Mouse (Mus musculus) left cerebral cortex, adult 2 months (tissue): Measurements from ENCODE around the gene Rbfox3. TPM values are rescaled to one million over a fixed set of nuclear protein-coding genes. Genes with fewer than 3 reads are reported as not detected.

ENCODE experiments used
- DNase-seq, 2 experiments: peaks; one replicate each; pipeline ENCODE4 v3.0.0; 2021 to 2022; ENCODE audit warnings: low spot score in 2 of 2, mixed read lengths in 1 of 2; ENCODE audit errors: extremely low spot score in 1 of 2
- H3K27ac ChIP-seq: fragments of 200-600 bp; 2 replicates; pipeline ENCODE4 v1.8.1; 2022
- H3K4me3 ChIP-seq: fragments of 200-600 bp; 2 replicates; pipeline ENCODE4 v1.8.1; 2022
- CTCF ChIP-seq: fragments of 200-600 bp; IDR thresholded peaks from 2 replicates; pipeline ENCODE4 v1.8.1; 2022; ENCODE audit warnings: antibody characterized with exemption, mild to moderate bottlenecking, moderate library complexity
- intact Hi-C: fragments of 180-260 bp; cut with DNase I; formaldehyde crosslinking; loops from one replicate; pipeline ENCODE4 v1.15.1; 2025
- total RNA-seq, 2 experiments: library from RNA; stranded (reverse); gene quantifications; 2 replicates each; pipeline ENCODE4 v1.2.3; 2021

Rbfox3 gene
- total RNA-seq, 2 experiments from 2014 or later, result 345 to 353 TPM

DNA sequence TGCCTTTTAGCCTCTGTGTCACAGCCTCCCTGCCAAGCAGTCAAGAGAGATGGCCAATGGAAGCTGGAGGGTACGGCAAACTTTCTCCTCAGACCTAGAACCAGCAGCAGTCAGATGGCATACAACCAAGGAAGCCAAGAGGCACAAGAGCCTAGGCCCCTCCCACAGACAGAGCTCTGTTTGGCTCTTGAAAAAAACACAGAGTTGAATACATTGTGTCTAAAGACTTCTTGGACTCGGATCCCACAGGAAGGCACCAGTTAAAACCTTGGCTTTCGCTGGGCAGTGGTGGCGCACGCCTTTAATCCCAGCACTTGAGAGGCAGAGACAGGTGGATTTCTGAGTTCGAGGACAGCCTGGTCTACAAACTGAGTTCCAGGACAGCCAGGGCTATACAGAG, 7.1 kb downstream of the Rbfox3 start:
- TF ChIP-seq CTCF, result no peak
- intact Hi-C loops, result no loop called here
- H3K27ac ChIP-seq, result no peak overlapping the region
- H3K4me3 ChIP-seq, result no peak overlapping the region
- DNase-seq, result no peak

DNA sequence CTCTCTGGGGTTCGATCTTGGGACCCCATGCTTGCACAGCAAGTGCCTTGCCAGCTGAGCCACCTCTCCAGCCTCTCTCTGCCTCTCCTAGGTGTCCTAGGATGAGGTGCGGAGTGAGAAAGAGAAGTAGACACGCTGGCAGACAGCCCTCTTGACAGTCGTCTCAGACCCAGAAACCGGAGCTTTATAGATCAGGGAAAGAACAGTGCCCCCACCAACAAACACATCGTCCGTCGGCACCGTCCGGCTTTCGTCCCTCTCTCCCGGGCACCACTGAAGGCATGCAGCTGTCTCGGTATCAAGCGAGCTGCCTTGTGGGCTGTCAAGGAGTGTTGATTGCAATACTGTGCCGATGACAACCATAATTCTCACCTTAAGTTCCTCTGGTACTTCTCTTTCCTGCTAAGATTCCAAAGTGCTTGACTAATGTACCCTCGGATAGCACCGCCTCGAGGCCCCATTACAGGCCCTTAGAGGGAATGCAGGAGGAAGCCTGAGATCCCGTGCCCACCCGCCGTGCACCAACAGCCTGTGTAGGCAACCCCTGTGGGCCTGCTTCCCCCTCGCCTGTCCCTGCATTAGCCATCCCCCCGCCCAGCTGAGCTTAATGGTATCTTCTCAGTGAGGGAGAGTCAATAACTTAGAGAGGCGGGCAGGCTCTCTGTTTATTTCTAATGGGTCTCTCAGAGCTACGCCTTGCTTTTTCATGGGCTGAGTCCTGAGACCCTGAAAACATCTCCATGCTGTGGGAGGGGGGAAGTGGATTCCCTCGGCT, 11.4 kb downstream of the Rbfox3 start:
- Histone ChIP-seq H3K4me3 (no peak overlapping the region), H3K27ac (peak overlapping the region; percentile 83)
- intact Hi-C loops, result loop anchor here (5.0 kb wide), 2 partner anchors 38 to 143 kb away; no protein-coding TSS in a partner anchor
- no peak for TF ChIP-seq CTCF
- no peak for DNase-seq

DNA sequence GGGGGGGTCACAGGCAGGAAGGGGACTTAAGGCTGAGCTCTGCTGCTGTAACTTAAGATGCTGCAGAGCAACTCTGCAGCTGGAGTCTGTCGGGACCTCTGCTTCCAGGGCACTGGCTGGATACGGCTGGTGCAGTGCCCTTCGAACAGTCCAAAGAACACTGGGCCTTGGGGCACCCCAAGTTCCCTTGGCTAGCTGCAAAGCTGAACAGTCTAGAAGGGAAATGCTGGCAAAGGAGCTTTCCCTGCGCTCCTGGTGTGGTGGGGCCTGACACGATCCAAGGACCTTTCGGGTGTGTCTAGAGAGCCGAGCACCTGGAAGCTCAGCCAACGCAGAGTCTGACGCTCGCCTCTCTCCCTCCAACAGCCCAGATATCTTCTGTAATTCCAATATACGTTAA, 12.8 kb downstream of the Rbfox3 start:
- intact Hi-C loops, result loop anchor here (5.0 kb wide), 2 partner anchors 36 to 141 kb away; no protein-coding TSS in a partner anchor
- H3K27ac ChIP-seq, result peak overlapping the region; percentile 83

DNA sequence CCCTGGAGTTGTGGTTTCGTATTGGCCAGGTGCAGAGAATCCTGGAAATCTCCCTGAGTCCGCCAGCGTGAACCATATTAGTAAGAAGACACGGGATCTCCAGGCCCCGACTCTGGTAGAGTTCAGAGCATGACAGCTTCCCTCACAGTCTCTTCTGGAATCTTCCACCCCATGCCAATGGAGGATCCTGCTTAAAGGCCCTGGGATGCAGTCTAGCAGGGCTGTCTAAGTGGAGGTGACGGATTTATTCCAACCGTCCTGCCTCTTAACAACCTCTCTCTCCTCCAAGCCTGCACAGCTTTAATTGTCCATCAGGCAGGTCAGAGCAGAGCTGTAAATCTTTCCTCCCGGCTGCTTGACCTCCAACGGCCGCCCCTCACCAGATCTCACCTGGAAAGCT, 13.2 kb downstream of the Rbfox3 start:
- Histone ChIP-seq H3K27ac (peak overlapping the region; percentile 83), H3K4me3 (no peak overlapping the region)
- no peak for TF ChIP-seq CTCF
- no peak for DNase-seq
- intact Hi-C loops, result loop anchor here (5.0 kb wide), 2 partner anchors 36 to 141 kb away; no protein-coding TSS in a partner anchor

More for the DNA sequence above, 12.8 kb downstream of the Rbfox3 start:
- no peak overlapping the region for H3K4me3 ChIP-seq
- DNase-seq, result no peak
- no peak for TF ChIP-seq CTCF

DNA sequence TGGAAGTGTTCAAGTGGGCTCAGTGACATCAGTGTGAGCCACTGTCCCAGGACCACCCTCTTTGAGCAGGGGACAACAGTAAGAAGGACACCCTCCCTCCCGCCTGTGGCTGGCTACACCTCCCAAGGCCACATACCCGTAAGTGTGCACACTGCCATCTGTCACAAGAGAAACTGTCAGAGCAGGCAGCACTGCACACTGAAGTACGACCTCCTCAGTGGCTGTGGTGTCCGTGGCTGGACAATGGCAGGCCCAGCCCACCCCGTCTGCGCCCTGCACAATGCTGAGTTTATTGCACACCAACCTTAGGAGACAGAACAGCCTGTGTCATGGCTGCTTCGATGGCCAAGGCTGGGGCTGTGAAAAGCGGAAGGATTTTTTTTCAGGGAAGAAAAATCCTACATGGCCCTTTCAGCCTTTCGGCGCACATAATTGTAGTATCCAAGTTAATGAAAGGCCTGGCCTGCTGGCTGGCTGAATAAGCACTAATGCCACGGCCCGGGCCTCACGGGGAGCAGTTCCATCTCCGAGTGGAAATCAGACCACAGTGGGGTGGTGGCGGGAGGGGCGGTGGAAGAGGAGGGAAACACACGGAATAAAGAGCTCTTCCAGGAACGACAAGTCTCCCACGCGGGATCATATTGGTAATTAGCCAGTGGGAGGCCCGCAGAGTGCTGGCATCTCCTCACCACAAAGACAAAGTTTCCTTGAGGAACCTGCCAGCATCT, 14.1 kb downstream of the Rbfox3 start:
- TF ChIP-seq CTCF, result no peak
- no peak overlapping the region for H3K4me3 ChIP-seq
- peak in 1 of 2 experiments; percentile 70 for DNase-seq
- H3K27ac ChIP-seq, result peak overlapping the region; percentile 83
- intact Hi-C loops, result loop anchor here (2.0 to 5.0 kb wide), 3 partner anchors 35 to 140 kb away; no protein-coding TSS in a partner anchor

DNA sequence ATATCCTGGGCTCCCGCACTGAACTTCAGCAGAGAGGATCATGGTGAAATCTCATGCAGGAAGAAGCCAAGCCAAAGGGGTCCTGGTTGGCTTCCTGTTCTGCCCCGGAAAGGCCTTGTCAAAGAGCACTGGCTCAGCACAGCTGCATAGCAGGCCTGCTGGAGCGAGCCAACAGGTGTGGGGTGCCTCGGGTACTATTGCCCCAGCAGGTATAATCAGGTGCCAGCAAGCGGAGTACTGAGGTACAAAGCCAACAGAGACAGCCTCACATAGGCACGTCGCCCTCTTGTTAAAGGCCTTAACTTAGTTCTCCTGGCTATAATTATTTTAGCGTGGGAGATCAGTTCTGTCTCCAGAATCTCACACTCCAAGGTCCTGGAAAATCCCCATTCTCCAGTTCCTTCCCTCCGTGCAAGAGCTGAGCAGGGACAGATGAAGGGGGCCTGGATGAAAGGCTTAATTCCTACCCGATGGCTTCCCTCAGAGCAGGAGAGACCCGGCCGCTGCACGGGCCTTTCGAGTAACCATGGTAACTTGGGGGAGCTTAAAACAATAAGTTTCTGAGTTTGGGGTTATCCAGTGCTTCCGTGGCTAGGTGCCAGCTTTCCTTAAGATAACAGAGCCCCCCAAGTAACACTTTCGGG, 15.2 kb downstream of the Rbfox3 start:
- Histone ChIP-seq H3K4me3 (no peak overlapping the region), H3K27ac (peak overlapping the region; percentile 83)
- DNase-seq, result no peak
- TF ChIP-seq CTCF, result no peak
- intact Hi-C loops, result loop anchor here (2.0 to 5.0 kb wide), 3 partner anchors 34 to 139 kb away; no protein-coding TSS in a partner anchor

DNA sequence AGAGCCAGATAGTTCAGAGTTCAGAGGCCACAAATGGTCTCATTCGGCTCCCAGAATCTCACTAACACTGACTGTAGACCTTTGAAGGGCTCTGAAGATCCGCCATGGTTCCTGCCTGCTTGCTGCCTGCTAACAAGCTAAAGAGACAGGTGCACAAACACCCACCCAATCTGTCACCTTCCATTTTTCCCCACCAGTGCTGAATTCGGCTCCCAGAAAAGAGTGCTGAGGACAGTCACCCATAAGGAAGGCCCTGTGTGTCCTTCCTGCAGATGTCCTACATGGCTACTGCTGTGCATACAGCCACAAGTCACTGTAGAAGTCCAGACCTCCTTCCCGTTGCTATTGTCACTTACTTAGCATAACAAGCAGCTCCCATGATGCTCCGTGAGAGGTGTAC, 16.6 kb downstream of the Rbfox3 start:
- Histone ChIP-seq H3K27ac (peak overlapping the region; percentile 83), H3K4me3 (no peak overlapping the region)
- TF ChIP-seq CTCF, result no peak
- intact Hi-C loops, result loop anchor here (5.0 kb wide), 2 partner anchors 33 to 138 kb away; no protein-coding TSS in a partner anchor
- no peak for DNase-seq

DNA sequence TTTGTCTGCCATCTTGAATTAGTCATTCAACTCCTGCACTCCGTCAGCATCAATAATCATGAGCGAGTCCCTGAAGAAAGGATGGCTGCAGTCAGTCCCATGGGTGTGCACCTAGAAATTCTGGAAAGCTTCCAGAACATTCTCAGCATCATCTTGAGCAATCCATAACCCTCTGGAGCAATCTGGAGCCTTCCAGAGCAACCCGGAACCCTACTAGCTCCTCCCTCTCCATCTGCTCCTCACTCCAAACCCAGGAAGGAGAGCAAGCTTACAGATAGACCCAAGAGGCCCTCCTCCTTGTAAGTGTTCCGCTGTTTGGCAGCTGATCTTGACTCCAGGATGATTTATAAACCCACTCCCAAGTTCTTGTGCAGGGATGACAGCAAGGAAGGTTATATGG, 17.2 kb downstream of the Rbfox3 start:
- Histone ChIP-seq H3K27ac (peak overlapping the region; percentile 83), H3K4me3 (no peak overlapping the region)
- intact Hi-C loops, result no loop called here
- DNase-seq, result no peak
- no peak for TF ChIP-seq CTCF

DNA sequence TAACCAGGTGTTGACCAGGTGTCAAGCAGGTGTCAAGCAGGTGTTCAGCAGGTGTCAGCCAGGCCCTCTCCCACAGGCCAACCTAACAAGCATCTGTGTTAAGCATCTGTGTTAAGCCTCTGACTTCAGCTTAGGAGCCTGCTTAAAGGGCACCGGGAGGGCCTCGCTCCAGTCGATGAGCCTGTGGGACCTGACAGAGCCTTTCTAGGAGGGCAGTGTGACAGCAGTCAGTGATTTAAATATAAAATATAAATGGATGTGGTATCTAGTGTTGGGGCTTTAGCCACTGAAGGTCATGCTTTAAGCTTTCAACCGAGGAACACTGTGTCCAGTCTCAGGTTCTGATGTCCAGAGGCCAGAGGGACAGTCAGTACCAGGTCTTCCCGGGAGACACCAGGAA, 18.5 kb downstream of the Rbfox3 start:
- Histone ChIP-seq H3K27ac (0 out of 2 replicates have a peak overlapping the region, but pooled peaks have one; percentile 17), H3K4me3 (no peak overlapping the region)
- intact Hi-C loops, result no loop called here
- no peak for DNase-seq
- no peak for TF ChIP-seq CTCF

DNA sequence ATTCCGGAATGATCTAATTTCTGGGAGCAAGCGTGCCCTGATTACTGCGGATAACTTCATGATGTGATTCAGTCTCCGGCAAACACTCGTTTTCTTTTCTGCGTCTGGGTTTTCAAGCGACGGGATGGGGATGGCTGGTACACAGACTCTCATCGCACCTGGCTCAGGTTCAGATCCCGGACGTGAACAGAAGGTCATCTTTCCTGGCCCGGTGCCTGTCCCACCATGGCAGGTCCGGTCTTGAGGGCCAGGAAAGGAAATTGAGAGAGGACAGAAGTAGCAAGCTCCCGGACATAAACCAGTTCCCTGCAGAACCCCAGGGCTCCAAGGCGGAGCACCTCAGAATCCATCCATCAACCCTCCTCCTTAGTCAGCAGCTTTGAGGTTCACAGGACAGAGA, 19.9 kb downstream of the Rbfox3 start:
- no peak for DNase-seq
- H3K27ac ChIP-seq, result peak overlapping the region; percentile 83
- no peak for TF ChIP-seq CTCF
- H3K4me3 ChIP-seq, result no peak overlapping the region
- intact Hi-C loops, result no loop called here

DNA sequence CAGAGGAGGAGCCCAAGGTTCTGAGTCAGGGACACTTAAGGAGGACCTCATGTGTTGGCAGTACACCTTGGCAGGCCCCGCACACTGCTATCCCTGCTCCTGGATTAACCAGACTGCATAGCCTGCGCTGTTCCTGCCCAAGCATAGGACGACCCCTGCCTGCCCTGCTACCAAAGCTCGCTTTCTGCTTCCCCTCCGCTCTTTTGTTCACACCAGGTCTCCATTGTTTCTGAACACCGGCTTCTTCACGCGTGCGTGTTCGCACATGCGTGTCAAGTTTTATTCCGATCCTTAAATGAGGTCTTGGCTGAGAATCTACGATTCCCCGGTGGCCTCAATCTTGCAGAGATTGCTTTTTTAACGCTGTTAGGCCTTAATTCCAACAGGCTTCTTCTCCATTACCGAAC, 20.4 kb downstream of the Rbfox3 start:
- no peak for TF ChIP-seq CTCF
- H3K4me3 ChIP-seq, result no peak overlapping the region
- H3K27ac ChIP-seq, result peak overlapping the region; percentile 83
- intact Hi-C loops, result no loop called here
- no peak for DNase-seq

DNA sequence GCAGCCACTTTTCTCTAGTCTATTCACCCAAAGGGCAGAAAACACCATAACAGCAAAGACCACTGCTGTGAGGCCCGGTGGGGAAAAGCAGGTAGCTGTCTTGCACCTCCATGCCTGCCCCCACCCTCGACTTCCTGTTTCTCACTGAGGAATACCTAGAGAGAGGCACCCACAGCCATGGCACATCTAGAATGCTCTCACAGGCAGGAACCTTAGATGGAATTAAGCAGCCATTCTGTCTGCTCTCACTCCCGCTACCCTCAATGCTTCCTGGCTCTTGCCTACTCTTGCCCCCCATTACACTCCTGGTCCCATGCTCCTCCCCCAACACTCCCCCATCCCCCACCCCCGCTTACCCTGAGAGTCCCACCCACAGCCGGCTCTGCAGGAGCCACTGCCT, 20.9 kb downstream of the Rbfox3 start:
- Histone ChIP-seq H3K4me3 (no peak overlapping the region), H3K27ac (peak overlapping the region; percentile 83; the same call in 1 of the 2 replicates)
- no peak for TF ChIP-seq CTCF
- DNase-seq, result no peak
- intact Hi-C loops, result no loop called here
